Mouse (Mus musculus) heart, postnatal 0 days (tissue): ENCODE results near the gene Begain.

Experiments used
- CTCF ChIP-seq: IDR thresholded peaks from 2 replicates; pipeline ENCODE4 v1.5.1; 2016; ENCODE audit warnings: antibody characterized with exemption, control low read depth, low read depth
- EP300 ChIP-seq: IDR thresholded peaks from 2 replicates; pipeline ENCODE4 v1.6.1; 2016; ENCODE audit warnings: antibody characterized with exemption, low read depth

- TF ChIP-seq CTCF (no peak), EP300 (no peak)
Observed at GRCm38 (mm10) chr12:109068167-109068653, at the start of gene Begain.
